Mouse (Mus musculus): ENCODE data around the gene Vamp4.

Gene Vamp4

DNA sequence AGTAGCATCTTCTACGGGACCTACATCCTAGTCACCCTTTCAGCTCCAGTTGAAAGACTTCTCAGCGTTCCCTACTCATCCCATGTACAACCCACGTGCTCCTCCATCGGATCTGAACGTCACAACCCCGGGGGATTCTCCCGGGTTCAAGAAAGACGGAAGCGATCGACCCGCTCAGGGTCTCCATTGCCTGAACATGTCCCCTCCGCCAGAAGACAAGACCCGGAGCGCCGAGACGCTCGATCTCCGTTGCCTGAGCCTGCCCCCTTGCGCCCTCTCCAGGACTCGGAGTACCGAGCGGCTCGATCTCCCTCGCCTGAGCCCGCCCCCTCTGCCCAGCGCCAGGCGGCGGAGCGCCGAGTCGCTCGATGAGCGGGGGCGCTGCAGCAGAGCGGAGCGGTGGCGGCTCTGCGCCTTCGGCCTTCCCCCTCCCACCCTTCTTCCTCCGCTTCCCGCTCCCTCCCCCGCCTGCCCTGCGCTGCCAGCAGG lies at the start of gene Vamp4:
Gene Vamp4, plus strand, starts transcription at position 256 of the 489 bp plus-strand sequence.
- DNase-seq, result peak; percentile 88 to 89

DNA sequence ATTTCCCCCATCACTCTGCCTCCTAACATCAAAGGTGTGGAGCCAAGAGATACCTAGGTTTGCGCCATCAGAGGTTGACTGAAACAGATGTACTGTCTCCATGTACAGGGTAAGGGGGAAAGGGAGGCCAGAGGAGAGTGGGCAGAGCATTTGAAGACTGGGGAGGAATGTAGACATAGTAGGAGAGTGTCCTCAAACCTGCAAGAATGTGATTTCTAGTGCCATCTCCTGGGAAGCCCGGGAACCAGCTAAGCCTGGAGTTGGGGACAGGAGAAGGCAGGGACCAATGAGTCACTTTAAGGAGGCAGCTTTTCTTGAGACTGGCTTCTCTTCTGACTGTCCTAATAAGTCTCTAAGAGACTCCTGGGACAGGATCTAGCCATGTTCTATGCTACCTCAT lies 40.7 kb upstream of the Vamp4 start:
- no peak for DNase-seq

DNA sequence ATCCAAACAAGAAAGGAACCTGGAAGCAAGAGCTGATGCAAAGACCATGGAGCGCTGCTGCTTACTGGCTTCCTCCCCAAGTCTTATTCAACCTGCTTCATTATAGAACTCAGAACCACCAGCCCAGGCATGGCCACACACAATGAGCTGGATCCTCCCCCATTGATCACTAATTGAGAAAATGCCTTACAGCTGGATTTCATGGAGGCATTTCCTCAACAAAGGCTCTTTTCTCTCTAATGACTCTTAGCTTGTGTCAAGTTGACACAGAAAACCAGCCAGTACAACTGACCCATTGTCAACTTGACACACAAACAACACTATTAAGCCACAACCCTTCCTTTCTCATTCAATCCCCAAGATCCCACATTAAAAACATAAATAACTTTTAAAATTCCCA lies 39.6 kb upstream of the Vamp4 start:
- DNase-seq, result no peak

DNA sequence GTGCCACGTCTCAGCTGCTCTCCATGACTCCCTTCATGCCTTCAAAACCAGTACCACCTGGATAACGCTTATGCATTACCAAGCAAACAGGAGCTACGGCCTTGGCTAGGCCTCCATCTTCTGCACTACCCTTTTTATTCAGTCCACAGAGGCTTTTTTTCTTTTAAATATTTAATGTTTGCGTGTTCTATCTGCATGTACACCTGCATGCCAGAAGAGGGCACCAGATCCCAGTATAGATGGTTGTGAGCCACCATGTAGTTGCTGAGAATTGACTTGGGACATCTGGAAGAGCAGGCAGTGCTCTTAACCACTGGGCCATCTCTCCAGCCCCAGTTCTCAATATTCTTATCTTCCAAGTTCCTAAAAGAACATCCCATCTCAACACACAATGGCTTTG lies 38.7 kb upstream of the Vamp4 start:
- DNase-seq, result no peak

DNA sequence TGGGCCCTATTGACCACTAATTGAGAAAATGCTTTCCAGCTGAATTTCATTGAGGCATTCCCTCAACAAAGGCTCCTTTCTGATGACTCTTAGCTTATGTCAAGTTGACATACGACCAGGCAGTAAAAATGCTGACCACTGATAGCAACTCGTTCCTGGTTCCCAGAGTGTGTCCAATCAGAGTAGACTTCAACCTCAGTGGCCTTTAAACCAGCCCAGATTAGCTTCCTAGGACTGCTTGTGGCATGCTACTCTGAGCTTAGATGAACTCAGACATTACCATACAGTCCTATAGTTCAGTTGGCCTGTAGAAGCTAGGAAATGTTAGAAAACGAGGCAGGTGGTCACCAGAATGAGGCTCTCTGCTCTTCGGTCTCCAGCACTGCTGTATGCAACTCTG lies 38.0 kb upstream of the Vamp4 start:
- DNase-seq, result no peak

DNA sequence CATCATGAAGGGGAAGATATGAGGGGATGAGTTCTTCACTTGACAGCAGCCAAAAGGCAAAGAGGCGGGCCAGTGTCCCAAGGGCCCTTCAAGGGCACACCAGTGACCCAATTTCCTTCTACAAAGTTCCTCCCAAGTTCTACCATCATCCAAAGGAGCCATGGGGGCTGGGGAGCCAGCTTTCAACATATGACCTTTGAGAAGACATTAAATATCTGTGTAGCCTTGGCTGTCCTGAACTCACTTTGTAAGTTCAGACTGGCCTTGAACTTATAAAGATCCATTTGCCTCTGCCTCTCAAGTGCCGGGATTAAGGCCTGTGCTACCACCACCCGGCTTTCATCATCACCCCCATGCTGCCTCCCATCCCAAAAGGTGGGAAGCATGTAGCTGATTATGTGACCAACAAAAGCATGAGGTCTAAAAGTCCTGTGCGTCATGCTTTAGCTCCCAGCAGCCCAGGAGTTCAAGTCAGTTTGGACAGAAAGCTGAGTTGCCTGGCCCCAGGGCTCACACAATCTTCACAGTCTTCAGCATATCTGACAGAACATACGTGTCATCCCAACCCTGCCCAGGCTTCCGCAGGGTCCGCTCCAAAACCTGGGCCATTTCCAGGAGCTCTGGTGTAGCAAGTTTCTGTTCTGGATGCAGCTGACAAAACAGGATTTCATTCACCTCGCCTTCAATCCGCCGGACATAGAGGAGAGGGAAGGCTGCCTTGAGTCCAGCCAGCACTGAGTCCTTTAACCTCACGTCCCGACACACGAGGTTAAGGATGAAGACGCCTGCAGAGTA lies 36.4 kb upstream of the Vamp4 start:
- no peak for DNase-seq

DNA sequence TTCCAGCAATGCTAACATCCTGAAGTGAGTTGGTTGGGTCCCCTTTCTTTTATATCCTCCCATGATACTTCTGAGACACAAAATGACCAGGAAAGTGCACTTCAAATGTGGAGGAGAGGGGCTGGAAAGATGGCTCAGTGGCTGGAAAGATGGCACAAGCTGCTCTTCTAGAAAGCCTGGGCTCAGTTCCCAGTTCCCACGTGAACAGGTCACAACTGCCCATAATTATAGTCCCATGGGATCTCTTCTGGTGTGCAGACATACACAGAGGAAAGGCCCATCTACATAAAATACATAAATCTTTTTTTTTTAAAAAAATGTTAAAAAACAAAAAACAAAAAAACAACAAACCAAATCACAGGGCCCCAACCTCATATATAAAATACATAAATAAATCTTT lies 27.1 kb upstream of the Vamp4 start:
- DNase-seq, result no peak

DNA sequence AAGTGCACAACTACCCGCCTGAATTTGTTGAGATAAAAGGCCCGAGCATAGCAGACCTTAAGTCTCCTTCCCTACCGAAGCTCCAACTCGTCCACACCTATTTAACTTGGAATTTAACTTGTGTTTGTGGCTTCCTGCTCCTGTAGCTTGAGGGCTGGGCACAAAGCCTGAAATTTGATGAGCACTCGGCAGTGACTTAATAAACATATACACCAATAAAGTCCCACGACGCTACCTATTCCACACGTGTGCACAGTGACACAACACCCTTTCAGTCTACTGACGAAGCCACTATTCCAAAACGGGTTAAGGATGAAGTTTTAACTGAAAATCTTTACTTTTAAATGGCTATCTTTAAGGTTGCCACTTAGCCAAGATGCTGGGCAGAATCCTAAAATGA lies 22.7 kb upstream of the Vamp4 start:
- no peak for DNase-seq

DNA sequence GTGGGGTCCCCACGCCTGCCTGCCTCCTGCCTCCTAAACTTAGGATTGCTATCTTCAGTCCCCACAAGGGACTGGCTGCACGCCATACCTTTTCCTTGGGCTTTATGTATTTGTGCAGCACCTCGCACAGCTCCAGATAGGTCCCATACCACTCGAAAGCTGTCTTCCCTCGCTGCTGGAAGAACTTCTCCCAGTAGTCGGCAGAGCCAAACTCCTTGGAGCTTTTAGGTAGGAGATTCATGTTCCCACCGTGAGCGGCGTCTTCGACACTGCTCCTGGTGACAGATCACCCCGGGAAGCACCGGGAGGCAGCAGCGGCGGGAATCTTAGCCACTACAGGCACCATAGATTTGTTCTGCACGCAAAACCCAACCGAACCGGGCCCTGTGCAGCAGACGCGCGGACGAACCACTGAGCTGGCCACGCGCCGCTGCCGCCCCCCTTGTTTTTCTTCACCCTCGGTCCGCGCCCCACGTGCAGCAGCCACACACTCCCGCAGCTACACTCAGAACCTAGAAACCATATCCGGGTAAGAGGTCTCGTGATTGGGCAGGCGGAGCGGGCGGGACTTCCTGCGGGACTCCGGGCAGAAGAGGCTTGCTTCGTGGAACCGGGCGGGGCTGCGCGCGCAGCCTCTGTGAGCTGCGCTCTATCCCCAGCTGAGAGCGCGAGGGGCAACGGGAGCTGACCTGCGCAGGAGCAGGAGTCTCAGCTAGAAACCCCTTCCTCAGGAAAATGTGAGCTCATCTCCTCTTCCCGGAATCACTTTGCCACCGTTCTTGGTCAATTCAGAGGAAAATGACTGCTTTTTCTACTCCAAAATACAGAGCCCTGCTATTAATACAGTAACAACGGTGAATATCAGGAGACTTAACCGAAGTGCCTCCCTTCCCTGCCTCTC lies 22.0 kb upstream of the Vamp4 start, which contains the start of gene Mettl13:
Gene Mettl13, minus strand, starts transcription at position 536 of the 901 bp plus-strand sequence.
- peak; percentile 86 to 89 for DNase-seq

DNA sequence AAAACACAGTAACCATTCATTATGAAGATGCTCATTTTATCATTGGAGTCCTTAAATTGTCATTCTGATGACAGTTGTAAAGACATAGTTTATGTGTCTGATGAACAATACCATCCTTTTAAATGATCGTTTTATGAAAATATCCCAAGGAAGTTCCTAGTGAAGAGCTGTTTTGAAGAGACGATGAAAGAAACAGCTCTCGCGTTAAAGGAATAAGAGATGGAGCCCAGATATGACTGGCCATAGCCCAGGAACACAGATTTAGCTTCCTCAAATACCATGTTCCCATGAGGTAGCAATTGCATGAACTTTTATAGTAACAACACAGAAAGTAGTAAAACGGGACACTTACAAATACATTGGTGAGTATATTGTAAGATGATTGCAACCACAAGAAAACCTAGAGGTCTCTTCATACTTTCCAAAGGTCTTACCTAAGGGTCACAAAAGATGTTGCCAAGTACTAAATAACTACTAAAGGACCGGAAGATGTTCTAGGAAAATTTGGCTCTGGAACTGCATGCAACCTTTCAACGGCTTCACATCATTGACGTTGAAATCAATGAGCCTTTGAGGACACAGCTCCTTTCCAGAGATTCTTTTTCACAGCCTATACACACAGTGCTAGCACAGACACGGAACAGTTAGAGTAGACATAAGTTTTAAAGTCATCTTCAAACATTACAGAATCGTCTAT lies 21.2 kb upstream of the Vamp4 start:
- DNase-seq, result no peak

DNA sequence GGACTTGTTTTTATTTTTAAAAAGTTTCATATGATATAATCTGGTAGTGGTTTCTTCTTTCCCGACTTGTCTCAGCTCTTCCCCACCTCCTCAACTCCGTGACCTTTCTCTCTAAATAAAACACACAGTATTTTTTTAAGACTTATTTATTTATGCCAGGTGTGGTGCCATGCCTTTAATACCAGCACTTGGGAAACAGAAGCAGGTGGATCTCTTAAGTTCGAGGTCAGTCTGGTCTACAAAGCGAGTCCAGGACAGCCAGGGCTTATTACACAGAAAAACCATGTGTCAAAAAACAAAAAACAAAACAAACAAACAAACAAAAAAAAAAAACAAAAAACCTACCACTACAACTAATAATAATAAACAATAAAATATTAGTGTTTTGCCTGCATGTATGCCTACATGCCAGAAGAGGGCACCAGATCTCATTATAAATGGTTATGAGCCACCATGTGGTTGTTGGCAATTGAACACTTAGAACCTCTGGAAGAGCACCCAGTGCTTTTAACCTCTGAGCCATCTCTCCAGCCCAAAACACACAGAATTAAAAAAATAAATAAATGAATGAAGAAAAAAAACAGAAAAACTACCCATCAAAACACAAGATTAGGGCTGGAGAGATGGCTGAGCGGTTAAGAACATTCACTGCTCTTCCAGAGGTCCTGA lies 20.6 kb upstream of the Vamp4 start:
- DNase-seq, result no peak

DNA sequence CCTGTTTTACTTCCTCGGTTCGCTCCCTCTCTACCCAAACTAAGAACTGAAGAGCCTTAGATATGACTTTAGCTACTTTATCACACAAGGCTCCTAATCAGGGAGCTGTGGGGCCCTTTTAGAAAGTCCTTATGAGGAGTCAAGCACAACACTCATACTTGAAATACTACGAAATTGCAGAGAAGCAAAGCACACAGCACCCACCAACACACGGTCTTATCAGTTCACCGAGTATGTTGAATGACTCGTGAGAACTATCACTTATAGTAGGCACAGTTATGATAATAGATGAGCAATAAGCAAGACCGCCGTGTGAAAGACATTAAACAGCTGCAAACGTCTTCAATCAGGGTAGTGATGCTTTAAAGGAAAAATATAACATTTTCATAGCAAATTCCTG lies 17.4 kb upstream of the Vamp4 start:
- DNase-seq, result no peak

DNA sequence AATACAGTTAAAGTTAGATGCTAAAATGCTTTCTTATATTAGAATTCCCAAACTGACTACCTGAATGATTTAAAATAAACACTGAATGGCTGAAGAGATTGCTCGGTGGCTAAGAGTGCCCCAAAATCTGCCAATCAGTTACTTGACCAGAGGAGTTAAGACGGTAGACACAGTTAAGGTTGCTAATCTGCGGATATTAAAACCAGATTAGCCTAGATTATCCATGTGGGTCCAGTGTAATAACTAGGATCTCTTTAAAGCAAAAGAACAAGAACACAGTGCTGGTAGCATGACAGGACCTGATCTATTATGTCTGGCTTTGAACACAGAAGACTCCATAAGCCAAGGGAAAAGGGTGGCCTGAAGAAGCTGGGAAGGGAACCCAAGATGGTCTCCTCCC lies 16.1 kb upstream of the Vamp4 start:
- DNase-seq, result no peak

DNA sequence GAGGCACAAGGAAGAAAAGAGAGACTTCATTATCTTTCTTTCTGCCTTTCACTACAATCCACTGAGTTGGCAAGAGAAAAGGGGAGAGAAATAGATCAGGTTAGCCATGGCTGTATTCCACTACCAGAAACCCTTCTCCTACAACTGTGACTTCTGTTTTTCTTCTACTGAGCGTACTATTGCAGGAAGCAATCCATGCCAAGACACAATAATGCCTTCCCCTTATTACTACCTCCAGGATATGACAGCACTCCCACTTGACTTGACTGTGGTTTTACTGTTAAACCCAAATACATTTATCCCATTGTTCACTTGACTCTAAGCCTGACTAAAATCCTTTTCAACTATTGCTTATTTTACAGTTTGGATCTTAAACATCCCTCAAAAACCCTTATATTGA lies 7.1 kb upstream of the Vamp4 start:
- no peak for DNase-seq

DNA sequence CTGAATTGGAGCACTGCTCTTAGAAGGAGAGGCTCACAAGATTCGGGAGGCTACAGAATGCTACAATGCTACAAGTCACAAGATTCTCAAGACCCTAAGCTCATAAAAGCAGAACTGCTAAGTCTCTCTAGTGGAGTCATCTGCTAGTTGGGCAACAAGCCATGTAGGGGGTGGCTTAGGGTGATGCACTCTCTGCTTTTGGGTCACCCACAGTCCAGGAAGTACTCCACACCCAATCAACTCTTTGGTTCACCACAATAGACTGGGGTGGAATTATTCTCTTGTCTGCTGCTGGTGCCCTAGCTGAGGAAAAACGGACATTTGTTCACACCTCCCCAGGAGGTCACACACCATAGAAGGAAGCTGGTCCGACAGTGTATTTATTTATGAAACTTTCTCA lies 5.3 kb upstream of the Vamp4 start:
- no peak for DNase-seq

DNA sequence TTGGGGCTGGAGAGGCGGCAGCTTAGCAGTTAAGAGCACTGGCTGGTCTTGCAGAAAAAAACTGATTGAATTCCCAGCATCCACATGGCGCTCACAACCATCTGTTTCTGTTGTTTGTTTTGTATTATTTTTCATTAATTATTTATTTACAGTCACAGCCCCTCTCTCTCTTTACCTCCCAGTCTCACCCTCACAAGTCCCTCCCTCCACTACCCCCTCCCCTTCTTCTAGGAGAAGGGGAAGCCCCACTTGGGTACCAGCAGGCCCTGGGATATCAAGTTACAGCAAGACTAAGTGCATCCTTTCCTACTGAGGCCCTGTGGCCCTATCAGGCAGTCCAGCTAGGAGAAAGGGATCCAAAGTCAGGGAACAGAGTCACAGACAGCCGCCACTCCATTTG lies 3.0 kb upstream of the Vamp4 start:
- DNase-seq, result no peak

DNA sequence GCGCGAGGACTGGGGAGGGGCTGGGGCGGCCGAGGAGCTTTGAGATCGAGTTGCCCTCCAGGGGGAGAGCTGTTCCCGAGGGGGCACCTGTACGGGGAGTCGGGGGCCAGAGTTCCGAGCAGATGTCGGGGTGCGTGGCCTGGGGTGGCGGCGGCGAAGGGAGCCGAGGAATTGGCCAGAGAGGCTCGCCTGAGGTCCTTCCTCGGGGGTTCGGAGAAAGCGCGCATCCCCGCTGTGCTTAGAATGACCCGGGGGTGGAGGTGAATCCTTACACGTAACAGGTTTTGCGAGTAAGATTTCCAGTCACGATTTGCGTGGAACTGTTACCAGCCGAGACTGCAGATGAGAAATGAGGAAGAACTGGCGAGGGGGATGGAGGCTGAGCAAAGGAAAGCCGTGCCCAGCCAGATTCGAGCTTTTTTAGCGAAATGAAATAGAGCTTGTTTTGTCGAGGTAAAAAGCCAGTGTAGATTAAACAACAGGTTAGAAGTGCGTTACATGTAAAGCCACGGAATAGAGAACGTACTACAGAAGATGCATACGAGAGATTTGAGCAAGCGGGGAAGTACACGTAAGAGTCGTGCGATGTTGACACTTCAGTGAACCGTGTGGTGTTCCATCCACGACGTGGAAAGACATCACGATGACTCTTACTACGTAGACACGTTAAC lies 751 bp downstream of the Vamp4 start:
- peak; percentile 4 to 26 for DNase-seq

DNA sequence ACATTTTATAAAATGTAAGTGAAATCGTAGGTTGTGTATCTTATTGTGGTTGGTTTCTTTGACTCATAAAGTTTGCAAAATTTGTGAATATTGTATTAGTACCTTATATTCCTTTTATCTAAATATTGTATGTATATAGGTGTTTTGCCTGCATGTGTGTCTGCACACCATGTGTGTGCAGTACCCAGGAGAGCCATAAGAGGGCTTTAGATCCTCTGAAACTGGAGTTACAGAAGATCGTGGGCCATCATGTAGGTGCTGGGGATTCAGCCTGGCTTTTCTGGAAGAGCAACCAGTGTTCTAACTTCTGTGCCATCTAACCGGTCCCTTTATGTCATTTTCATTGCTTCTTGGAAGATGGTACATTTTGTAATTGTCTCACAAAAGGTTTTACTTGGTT lies 4.8 kb downstream of the Vamp4 start:
- DNase-seq, result no peak

DNA sequence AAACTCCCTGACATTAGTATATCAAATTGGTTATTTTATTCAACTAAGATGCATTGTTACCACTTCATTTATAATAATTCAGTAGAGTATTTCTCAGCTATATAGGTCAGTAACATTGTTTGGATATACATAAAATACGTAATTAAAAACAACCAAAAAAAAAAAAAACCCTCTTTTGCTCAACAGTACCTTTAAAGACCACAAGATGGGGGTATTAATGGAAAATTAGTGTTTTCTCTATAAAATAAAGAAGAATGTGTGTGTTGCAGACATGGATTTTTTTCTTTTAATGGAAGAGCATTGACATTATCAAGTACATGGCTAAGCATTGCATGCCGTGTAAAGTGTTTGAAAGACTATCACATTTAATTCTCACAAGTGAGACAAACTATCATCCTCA lies 12.6 kb downstream of the Vamp4 start:
- DNase-seq, result no peak

DNA sequence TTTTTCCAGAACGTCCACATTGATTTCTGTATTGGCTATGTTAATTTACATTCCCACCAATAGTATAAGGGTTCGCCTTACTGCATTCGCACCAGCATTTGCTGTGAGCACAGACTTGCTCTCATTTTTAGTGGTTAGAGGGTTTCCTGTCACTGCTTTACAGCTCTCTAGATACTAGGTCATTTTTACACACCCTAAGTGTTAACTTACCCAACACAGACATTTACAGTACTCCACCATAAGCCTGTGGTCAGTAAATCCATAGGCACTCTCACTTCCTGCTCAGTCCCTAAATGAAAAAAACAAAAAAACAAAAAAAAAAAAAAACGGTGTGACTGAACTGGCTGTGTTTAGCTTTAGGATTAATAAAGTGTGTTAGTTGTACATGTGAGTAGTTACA lies 16.0 kb downstream of the Vamp4 start:
- DNase-seq, result no peak

DNA sequence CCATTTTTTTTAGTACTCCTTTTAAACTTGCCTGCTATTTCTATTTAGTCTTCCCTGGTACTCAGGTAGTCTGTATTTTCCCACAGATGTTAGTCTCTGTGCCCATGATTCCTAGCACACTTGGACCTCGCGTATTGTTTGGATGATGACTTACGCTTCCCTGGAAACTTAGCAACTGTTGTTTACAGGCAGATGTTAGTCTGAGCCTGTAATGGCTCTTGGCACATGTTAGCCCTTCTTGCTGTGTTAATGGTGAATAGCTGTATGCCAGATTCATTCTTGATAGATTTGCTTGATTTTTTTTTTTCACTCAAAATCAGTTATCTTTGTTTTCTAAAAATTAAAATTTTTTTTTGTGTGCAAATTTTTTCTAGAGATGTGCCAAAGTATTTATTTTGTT lies 18.3 kb downstream of the Vamp4 start:
- no peak for DNase-seq

DNA sequence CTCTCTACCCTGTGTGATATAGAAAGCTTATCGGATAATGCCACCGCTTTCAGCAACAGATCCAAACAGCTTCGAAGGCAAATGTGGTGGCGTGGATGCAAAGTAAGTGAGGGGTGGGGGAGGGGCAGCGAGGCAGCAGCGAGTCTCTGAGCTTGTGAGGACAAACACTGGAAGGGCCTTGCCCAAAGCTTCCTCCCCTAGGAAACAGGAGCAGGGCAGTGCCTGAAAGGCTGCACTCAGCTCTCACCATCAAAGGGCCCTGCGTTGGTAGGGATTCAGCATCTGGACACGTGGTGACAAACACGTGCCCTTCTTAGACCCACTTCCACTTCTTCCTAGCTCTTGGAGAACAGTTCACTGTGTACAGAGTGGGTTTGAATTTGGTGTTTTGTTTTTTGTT lies 19.1 kb downstream of the Vamp4 start:
- no peak for DNase-seq

Data from kidney, adult 8-10 months (tissue).